ENCODE assay signal across 29 mouse cellular contexts in genomic region chr4:84020692-84021091, GRCm38 (mm10).
DNase-seq lines count a peak whose midpoint lies in the region; ATAC-seq lines count a peak whose summit lies in the region.
"Had no signal": no experiment of that assay in that cellular context is flagged by ENCODE, and none has a peak within 500 bp of the region (broad histone marks: within the 10 kb centered on the region; RNA-seq: fewer than 3 reads in every experiment).

No protein-coding gene starts in this region.

- peaks cover 27% of the 10 kb centered on the region for H3K4me1 ChIP-seq in kidney, embryonic 14.5 days (ENCODE audit: control insufficient read depth, insufficient read depth, low read length)
- peaks cover 31% of the 10 kb centered on the region for H3K4me1 ChIP-seq in lung, embryonic 16.5 days (replicated peaks; ENCODE audit: control insufficient read depth, insufficient read depth, low read length)
- H3K4me1 ChIP-seq in embryonic facial prominence, embryonic 15.5 days: peaks cover 27% of the 10 kb centered on the region
- H3K4me1 ChIP-seq in hindbrain, embryonic 11.5 days (replicated peaks; ENCODE audit: control insufficient read depth, insufficient read depth, low read length): no peaks in the 10 kb centered on the region
- H3K4me1 ChIP-seq: hindbrain, embryonic 15.5 days; liver, embryonic 15.5 days; midbrain, embryonic 15.5 days had no signal

- H3K27ac ChIP-seq in kidney, embryonic 14.5 days (ENCODE audit: low read depth, low read length): peak overlapping the region; percentile 93; the same call in 1 of the 2 replicates
- no peak overlapping the region; the same call in 1 of the 2 replicates for H3K27ac ChIP-seq in lung, embryonic 16.5 days (ENCODE audit: low read length)
- H3K27ac ChIP-seq in embryonic facial prominence, embryonic 15.5 days (replicated peaks): peak overlapping the region; percentile 22; the same call in 1 of the 2 replicates
- no peak overlapping the region for H3K27ac ChIP-seq in hindbrain, embryonic 11.5 days (ENCODE audit: low read depth, low read length)
- H3K27ac ChIP-seq: gastrocnemius, adult 2 months; heart, adult 2 months; heart, embryonic 13.5 days; hindbrain, embryonic 15.5 days; liver, embryonic 15.5 days; midbrain, embryonic 10.5 days; midbrain, embryonic 15.5 days; neural tube, embryonic 15.5 days had no signal

- peak; percentile 34; the same call in 1 of the 2 replicates for ATAC-seq in kidney, embryonic 14.5 days (ENCODE audit: low FRiP score, low TSS enrichment)
- ATAC-seq in lung, embryonic 16.5 days (ENCODE audit: low read depth): peak; percentile 13; the same call in 1 of the 2 replicates
- no peak for ATAC-seq in embryonic facial prominence, embryonic 15.5 days (ENCODE audit: insufficient number of reproducible peaks, low FRiP score, low TSS enrichment, low read depth)
- no peak for ATAC-seq in hindbrain, embryonic 11.5 days (ENCODE audit: low FRiP score)
- ATAC-seq: forebrain, embryonic 14.5 days; inflammation-experienced regulatory T-cells, adult 6 months; midbrain, embryonic 15.5 days; Patski had no signal

- no peaks in the 10 kb centered on the region for H3K36me3 ChIP-seq in kidney, embryonic 14.5 days (ENCODE audit: control insufficient read depth, insufficient read depth, low read length)
- H3K36me3 ChIP-seq in lung, embryonic 16.5 days (ENCODE audit: control insufficient read depth, insufficient read depth, low read length): no peaks in the 10 kb centered on the region
- no peaks in the 10 kb centered on the region for H3K36me3 ChIP-seq in embryonic facial prominence, embryonic 15.5 days
- no peaks in the 10 kb centered on the region for H3K36me3 ChIP-seq in hindbrain, embryonic 11.5 days (ENCODE audit: control insufficient read depth, insufficient read depth, low read length)
- H3K36me3 ChIP-seq: heart, embryonic 13.5 days; hindbrain, embryonic 15.5 days; limb, embryonic 12.5 days; liver, embryonic 15.5 days; midbrain, embryonic 10.5 days; midbrain, embryonic 15.5 days; neural tube, embryonic 15.5 days had no signal

- no peaks in the 10 kb centered on the region for H3K27me3 ChIP-seq in kidney, embryonic 14.5 days (ENCODE audit: control insufficient read depth, insufficient read depth, low read length)
- H3K27me3 ChIP-seq in lung, embryonic 16.5 days (ENCODE audit: control insufficient read depth, insufficient read depth, low read depth, low read length): no peaks in the 10 kb centered on the region
- H3K27me3 ChIP-seq in embryonic facial prominence, embryonic 15.5 days: no peaks in the 10 kb centered on the region
- no peaks in the 10 kb centered on the region for H3K27me3 ChIP-seq in hindbrain, embryonic 11.5 days (ENCODE audit: control insufficient read depth, insufficient read depth, low read length)
- H3K27me3 ChIP-seq: hindbrain, embryonic 15.5 days; limb, embryonic 12.5 days; liver, embryonic 15.5 days; midbrain, embryonic 15.5 days; neural tube, embryonic 15.5 days; Patski had no signal

- no peak overlapping the region for H3K4me2 ChIP-seq in kidney, embryonic 14.5 days (replicated peaks; ENCODE audit: low read depth, low read length)
- H3K4me2 ChIP-seq in lung, embryonic 16.5 days (ENCODE audit: low read depth, low read length): no peak overlapping the region
- H3K4me2 ChIP-seq in embryonic facial prominence, embryonic 15.5 days (replicated peaks): no peak overlapping the region
- H3K4me2 ChIP-seq in hindbrain, embryonic 11.5 days (replicated peaks; ENCODE audit: low read depth, low read length): no peak overlapping the region
- H3K4me2 ChIP-seq: heart, embryonic 13.5 days; hindbrain, embryonic 15.5 days; limb, embryonic 12.5 days; liver, embryonic 15.5 days; midbrain, embryonic 15.5 days; neural tube, embryonic 15.5 days had no signal

- H3K9me3 ChIP-seq in kidney, embryonic 14.5 days (ENCODE audit: control insufficient read depth, low read length): no peaks in the 10 kb centered on the region
- no peaks in the 10 kb centered on the region for H3K9me3 ChIP-seq in lung, embryonic 16.5 days (ENCODE audit: control insufficient read depth, low read length)
- no peaks in the 10 kb centered on the region for H3K9me3 ChIP-seq in embryonic facial prominence, embryonic 15.5 days (replicated peaks)
- no peaks in the 10 kb centered on the region for H3K9me3 ChIP-seq in hindbrain, embryonic 11.5 days (ENCODE audit: control insufficient read depth, low read length)
- H3K9me3 ChIP-seq: heart, embryonic 13.5 days; hindbrain, embryonic 15.5 days; limb, embryonic 12.5 days; liver, embryonic 15.5 days; midbrain, embryonic 10.5 days; midbrain, embryonic 15.5 days; neural tube, embryonic 15.5 days had no signal

- 38% methylated on average over 1 of the region's 1 CpGs for WGBS in kidney, embryonic 14.5 days
- 55% methylated on average over 1 of the region's 1 CpGs for WGBS in lung, embryonic 16.5 days
- 59% methylated on average over 1 of the region's 1 CpGs for WGBS in embryonic facial prominence, embryonic 15.5 days
- 81% methylated on average over 1 of the region's 1 CpGs for WGBS in hindbrain, embryonic 11.5 days

- no peak overlapping the region for H3K9ac ChIP-seq in kidney, embryonic 14.5 days (ENCODE audit: low read depth, low read length)
- H3K9ac ChIP-seq in lung, embryonic 16.5 days (ENCODE audit: low read length): no peak overlapping the region
- H3K9ac ChIP-seq in embryonic facial prominence, embryonic 15.5 days: no peak overlapping the region
- H3K9ac ChIP-seq in hindbrain, embryonic 11.5 days (ENCODE audit: low read depth, low read length): no peak overlapping the region
- H3K9ac ChIP-seq: heart, embryonic 13.5 days; hindbrain, embryonic 15.5 days; limb, embryonic 12.5 days; liver, embryonic 15.5 days; midbrain, embryonic 15.5 days; neural tube, embryonic 15.5 days had no signal

- no peak for DNase-seq in kidney, postnatal 4 days
- no peak for DNase-seq in lung, postnatal 25 days (ENCODE audit: low spot score)
- DNase-seq in ES-CJ7 (ENCODE audit: low read depth, low spot score): peak; percentile 63
- no peak for DNase-seq in hindbrain, embryonic 11.5 days (ENCODE audit: low spot score)
- DNase-seq: adrenal gland, postnatal 36 days; B cell, adult 2 months; cerebellum, adult 18-20 months; cerebellum, postnatal 10 days; gastrocnemius, adult 2 months; gastrocnemius, postnatal 36 days; heart, adult 2 months; kidney, postnatal 10 days; lung, postnatal 14 days; retina, postnatal 1 day; right cerebral cortex, postnatal 14 days; thymus, postnatal 14 days had no signal

- H3K4me3 ChIP-seq in kidney, embryonic 14.5 days (ENCODE audit: low read length): no peak overlapping the region
- H3K4me3 ChIP-seq in lung, embryonic 16.5 days (ENCODE audit: low read length): no peak overlapping the region
- H3K4me3 ChIP-seq in embryonic facial prominence, embryonic 15.5 days (replicated peaks): no peak overlapping the region
- no peak overlapping the region for H3K4me3 ChIP-seq in hindbrain, embryonic 11.5 days (ENCODE audit: low read depth, low read length)
- H3K4me3 ChIP-seq: gastrocnemius, adult 2 months; heart, adult 2 months; heart, embryonic 13.5 days; hindbrain, embryonic 15.5 days; limb, embryonic 12.5 days; liver, embryonic 15.5 days; midbrain, embryonic 10.5 days; midbrain, embryonic 15.5 days; neural tube, embryonic 15.5 days had no signal

Comparison
In these comparisons a context has a peak if more than half of its experiments do, and no peak if none do; other contexts are left out.
1. ATAC-seq: peak in kidney, embryonic 14.5 days (single experiment) and lung, embryonic 16.5 days (single experiment); none in embryonic facial prominence, embryonic 15.5 days (single experiment) and hindbrain, embryonic 11.5 days (single experiment).
2. H3K27ac ChIP-seq: peak in kidney, embryonic 14.5 days (single experiment) and embryonic facial prominence, embryonic 15.5 days (single experiment); none in lung, embryonic 16.5 days (single experiment) and hindbrain, embryonic 11.5 days (single experiment).